Mouse (Mus musculus) right cerebral cortex, adult 2 months (tissue): ENCODE measurements around the gene Irf2bpl.

Experiments used
- DNase-seq, 2 experiments: peaks; one replicate each; pipeline ENCODE4 v3.0.0; 2021 to 2022; ENCODE audit warnings: low spot score in 2 of 2

Irf2bpl gene

DNA sequence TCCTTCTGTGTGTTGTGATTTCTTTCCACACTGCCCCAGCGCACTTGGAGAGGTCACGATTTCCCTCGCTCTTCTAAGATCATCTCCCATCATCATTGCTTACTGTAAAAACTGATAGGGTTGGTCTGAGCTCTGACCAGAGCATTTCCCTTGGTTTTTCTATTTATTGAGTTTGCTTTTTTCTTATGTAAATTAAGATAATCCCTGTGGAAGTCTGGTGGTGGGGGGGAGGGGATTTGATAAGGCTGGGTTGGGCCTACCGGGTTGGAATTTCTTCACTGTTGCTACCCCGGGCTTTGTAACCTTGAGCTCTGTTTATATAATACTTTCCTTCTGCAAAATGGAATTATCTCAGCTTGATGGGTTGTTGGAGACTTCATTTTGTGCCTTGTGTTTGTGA is 1.1 kb upstream of the Irf2bpl start:
- DNase-seq: no peak

- DNase-seq: no peak
Measured at GRCm38 (mm10) chr12:86885336-86885735, 738 bp upstream of the Irf2bpl start.

DNA sequence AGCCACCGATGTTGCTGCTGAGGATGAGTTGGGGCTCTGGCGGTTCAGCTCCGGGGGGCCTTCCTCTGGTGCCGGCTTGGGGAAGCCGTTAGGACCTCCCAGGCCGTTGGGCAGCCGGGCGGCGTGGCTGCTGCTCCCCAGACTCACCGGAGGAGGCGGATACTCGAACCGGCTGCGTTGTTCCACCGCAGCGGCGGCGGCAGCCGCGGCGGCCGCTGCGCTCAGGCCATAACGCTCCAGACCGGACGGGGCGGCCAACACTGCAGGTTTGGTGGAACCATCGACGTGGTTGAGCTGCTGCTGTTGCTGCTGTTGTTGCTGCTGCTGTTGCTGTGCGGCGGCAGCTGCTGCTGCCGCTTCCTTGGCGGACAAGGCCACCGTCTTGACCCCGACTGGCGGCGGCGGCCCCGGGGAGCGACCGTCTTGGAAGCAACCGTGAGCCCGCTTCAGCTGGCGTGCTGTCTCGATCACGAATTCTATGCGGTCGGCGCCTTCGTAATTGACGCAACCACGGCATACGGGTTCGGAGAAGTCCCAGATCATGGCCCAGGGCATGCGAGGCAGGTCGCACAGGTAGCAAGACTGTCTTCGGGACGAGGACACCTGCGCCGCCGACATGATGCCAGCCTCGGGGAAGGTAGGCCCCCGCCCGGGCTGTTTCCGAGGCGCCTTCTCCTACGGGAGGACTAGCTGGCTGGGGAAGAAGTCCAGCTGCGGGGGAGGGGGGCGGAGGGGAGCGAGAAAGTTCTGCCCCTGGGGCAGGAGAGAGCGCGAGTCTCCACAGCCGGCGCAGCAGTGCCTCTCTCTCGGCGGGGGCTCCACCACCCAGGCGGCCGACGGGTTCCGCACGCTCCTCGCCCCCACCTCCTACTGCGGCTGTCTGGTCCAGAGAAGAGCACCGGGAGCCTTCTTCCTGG is 1.1 kb downstream of the Irf2bpl start:
- DNase-seq: peak in 1 of 2 experiments; percentile 64

GRCm38 (mm10) chr12:86883019-86883279 is 1.6 kb downstream of the Irf2bpl start:
- no peak for DNase-seq

GRCm38 (mm10) chr12:86882279-86883018 is 2.1 kb downstream of the Irf2bpl start:
- DNase-seq: peak; percentile 77 to 81

DNA sequence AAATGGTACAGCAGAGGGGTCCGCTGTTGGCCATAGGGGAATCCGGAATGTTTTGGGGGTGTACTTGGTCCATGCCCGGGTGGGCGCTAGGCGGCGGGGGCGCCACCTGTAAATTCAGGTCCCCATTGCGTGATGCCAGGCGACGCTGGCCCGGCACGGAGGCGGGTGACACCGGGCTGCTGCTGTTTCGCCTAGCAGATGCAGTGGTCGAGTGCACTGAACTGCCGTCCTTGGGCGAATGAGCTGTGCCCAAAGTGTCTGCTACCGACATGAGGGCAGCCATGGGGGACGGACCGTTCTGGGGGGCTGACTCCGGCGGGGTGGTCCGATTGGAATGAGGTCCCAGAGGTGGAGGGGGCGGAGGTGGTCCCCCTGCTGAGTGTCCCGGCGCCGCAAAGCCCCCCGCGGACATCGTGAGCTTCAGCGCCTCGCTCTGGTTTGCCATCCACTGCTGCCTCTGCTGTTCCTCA is 2.8 kb downstream of the Irf2bpl start:
- DNase-seq: no peak

DNA sequence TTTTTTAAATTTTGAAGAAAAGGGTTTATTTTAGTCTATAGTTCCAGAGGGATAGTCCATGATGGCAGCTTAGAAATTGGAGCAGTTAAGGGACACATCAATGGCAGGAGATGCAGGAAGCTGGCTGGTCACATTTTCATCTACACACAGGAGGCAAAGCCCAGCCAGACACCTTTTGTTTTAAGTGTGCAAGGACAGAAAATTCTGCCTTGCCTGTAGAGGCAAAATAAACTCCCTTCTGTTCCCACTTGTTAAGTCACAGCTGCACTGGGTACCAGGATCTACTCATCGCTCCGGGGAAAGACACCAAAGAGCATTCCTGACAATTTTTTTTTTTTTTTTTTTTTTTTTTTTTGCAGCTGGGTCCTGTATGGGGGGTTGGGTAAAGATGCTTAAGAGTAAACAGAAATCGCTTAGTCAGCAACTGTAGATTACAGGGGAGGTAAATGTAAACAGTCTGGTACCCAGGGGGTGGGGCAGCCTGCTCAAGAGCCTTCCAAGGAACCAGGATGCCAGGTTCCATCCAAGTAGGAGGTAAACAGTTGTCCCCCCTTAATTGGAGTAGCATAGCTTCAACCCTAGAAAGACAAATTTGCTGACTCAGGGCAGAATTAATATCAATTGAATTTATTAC is 4.4 kb downstream of the Irf2bpl start:
- DNase-seq: no peak

- DNase-seq: no peak
Measured at GRCm38 (mm10) chr12:86879446-86880085, 5.0 kb downstream of the Irf2bpl start.

DNA sequence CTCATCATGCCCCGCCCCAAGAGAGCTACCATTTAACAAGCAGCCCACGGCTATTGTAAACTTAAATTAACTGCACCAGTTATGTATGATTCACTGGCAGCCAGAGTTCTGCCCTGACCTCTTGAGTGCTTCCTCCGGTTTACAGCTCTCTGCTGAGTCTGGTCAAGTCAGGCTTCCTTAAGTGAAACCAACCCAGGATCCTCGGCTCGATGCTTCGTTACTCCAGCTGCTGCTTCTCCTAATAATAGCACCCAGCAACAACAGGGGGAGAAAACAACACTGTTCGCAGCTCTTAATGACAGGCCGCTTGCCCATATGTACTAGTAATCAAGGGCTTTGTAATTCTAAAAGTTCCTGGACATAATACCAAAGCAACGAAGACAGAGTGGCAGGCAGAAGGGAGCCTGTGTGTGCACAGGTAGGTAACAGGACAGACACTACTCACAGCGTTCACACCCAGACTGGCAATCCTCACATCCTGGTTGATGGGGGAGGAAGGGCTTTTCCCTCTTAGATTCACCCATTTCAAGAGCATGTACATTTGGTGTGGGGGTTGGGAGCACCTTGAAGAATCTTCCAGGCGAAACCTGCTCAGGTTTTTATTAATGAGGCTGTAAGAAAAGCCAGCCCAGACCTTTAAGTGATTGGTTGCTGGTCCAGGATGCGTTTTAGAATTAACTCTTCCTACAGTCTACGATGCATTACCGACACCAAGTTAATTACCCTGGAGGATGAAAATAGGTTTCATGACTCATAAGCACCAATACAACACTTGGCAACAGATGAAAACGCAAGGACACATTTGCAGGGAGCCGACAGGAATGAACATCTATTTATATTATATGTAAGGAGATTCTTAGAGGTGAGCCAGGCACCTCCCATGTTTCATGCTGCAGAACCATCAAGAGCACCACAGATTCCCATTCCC is 5.9 kb downstream of the Irf2bpl start:
- peak in 1 of 2 experiments; percentile 58 for DNase-seq

GRCm38 (mm10) chr12:86876981-86877380 is 7.6 kb downstream of the Irf2bpl start:
- no peak for DNase-seq

DNA sequence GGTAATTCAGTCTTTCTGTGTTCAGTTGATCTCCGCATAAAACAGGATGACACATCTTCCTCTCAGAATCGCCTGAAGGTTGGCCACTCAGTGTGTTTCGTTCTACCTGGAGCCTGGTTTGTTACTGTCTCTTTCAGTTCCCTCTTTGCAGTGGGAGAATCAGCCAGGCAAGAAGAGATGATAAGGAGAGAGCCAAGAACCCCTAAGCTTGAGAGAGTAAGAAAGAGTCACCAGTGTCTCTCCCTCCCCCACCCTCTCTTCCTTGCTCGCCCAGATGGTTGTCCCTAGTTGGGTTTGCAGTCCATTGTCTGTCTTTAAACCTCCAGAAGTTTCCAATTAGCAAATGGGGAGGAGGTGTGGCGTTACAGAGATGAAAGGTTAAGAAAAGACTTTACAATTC is 8.5 kb downstream of the Irf2bpl start:
- no peak for DNase-seq

DNA sequence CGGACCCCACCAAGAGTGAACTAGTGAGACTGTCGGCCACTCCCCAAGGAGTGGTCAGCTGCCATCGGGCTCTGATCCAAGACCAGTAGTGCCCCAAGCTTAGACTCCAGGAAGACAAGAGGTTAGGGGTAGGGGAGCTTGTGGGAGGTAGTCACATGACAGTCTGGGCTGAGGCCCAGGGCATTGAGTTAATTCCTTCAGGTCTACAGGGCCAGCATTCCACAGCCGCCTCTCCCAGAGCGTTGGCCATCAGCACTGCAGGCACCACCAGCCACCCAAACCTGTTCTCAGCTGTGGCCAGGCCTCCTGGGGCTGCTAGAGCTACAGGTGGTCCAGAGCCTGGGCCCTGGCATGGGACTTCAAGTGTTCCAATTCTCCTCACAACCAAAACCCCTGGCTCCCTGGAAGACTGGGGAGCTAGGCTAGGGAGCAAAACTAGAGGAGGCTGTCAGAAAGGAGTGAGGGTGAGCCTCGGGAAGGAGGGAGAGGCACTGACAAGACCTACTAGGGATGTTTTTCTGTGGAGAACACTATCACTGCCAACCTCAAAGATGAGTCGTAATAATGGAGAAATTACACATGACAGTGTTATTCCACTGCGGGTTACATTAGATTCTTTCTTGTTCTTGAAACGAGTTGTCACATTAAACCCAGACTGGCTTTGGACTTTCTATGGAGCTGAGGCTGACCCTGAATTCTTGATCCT is 12.1 kb downstream of the Irf2bpl start:
- DNase-seq: no peak

DNA sequence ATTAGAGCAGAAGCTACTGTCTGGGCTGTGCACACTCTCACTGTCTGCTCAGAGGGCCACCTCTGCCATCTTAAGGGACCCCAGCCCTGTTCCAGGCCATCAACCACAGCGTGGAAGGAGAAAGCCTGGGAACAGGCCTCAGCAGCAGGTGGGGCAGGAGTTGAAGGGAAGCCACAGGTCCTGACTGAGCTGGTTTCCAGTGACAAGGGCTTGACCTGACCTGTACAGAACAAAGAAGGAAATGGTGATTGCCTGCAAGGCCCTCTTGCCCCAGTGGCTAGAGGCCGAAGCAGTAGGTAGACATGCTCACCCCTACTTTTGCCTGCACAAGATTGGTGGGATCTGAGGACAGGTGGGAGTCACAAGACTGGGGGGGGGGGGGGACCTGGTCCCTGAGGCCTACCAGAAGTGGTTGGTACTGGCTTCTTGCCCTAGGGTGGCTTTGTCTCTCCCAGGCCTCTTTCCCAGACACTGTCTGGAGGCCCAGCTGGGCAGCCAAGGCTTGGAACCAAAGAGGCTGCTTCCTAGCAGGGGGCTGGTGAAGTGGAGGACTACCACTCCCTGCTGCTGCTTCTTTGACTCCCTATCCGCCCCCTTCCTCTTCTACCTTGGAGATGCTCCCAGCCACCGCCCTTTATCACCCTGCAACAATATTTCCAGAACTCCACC is 12.8 kb downstream of the Irf2bpl start:
- no peak for DNase-seq

- no peak for DNase-seq
Measured at GRCm38 (mm10) chr12:86870996-86871395, 13.6 kb downstream of the Irf2bpl start.

GRCm38 (mm10) chr12:86869761-86870160 is 14.8 kb downstream of the Irf2bpl start:
- no peak for DNase-seq

DNA sequence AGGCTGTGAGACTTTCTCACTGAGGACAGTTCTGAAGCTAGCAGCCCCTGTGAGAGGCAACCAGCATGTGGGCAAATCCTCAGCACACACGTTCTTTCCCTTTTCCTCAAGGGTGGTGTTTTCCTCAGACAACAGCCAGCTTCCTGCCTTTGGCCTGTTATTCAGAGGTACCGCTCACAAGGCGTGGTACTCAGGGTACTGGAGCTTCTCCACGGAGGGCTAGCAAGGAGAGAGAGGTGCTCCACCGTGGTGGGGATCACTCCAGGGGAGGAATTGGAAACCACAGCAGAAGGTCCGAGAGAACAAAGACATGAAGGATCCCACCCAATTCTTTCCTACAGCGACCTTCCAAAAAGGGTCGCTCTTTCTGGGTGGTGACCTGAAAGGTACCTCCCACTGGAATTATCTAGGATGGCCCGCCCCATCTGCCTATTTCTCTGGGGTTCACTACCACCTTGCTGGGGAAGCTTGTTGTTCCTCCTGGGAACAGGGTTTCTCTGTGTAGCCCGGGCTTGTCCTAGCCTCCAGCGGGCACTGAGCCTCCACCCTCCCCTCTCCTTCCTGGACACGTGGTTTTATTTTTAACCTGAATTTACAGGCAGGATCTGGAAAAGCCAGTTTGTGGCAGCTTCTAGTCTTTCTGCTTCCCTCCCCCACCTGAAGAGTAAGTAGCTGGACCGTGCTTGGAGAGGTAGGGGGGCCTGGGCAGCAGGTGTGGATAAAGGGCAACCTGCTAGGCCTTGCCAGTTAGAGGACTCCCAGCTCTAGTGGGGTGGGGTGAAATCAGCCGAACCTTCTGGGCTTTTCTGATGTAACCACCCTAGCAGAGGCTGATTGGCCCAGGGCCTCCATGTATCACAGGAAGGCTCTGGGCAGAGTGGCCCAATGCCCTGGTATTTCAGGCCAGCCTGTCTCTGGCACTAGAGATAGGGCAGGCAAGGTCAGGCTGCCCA is 17.1 kb downstream of the Irf2bpl start:
- no peak for DNase-seq

DNA sequence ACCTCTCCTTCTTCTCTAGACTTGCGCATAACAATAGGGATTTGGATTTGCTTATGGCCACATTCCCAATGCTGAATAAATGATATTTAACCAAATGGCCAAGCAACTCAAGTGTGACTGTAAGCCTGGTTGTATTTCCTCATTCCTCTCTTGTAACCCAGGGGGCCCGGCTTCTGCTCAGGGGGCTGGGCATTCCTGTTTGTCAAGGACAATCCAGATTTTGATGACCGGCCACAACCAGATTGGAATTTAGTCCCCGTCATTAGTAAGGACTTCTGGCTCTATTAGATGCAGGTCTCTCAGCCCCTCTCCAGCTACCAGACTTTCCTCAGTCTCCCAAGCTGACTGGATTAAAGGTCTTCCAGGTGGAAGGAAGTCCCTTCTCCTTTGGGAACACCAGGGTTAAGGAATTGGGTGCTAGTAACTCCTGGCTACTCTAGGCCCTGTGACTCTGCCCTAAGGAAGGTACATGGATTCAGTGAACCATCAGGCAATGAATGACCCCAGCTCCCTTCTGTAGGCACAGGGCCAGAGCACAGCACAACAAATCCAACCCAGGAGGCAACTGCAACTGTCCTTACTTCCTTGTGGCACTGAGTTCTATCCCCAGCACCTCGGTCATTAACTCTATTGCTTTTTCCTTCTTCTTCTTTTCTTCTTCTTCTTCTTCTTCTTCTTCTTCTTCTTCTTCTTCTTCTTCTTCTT is 20.1 kb downstream of the Irf2bpl start:
- no peak for DNase-seq
